Mouse (Mus musculus) frontal cortex, adult 2 months (tissue): ENCODE results near the gene Pcolce2. TPM values are rescaled to one million over a fixed set of nuclear protein-coding genes. Genes with fewer than 3 reads are reported as not detected.

Source experiments
- DNase-seq, 2 experiments: peaks; one replicate each; pipeline ENCODE4 v3.0.0; 2022; ENCODE audit warnings: low spot score in 1 of 2; ENCODE audit errors: extremely low spot score in 1 of 2
- polyA plus RNA-seq: library from polyadenylated mRNA; depleted of rRNA; stranded (reverse); fragments of >200 nt; gene quantifications from 2 replicates; pipeline ENCODE4 v1.2.3, GENCODE M21; 2012; rRNA removed

Pcolce2 gene
- polyA plus RNA-seq, 1 experiment: 0.86 TPM

- peak in 1 of 2 experiments; percentile 69 for DNase-seq
Measured at GRCm38 (mm10) chr9:95697808-95698207, 60.4 kb downstream of the Pcolce2 start.

- DNase-seq: no peak
Measured at GRCm38 (mm10) chr9:95699273-95699672, 61.9 kb downstream of the Pcolce2 start.

GRCm38 (mm10) chr9:95704078-95704477, 66.7 kb downstream of the Pcolce2 start:
- peak in 1 of 2 experiments; percentile 37 for DNase-seq

- DNase-seq: no peak
Measured at GRCm38 (mm10) chr9:95705371-95705770, 68.0 kb downstream of the Pcolce2 start.

DNA sequence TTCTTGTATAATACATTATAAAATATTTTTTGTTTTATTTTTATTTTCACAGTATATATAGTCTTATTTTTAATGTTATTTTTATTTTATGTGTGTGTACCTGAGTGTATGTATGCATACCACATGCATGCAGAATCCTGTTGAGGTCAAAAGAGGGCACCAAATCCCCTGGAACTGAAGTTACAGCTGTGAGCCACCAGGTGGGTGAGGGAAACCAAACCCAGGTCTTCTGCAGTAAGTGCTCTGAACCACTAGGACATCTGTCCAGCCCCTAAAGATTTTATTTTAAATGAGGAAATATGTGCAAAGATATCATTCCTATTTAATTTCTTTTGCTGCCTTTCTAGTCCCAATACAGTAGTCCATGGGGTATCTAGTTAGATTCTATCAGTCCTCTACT, 71.5 kb downstream of the Pcolce2 start:
- no peak for DNase-seq

GRCm38 (mm10) chr9:95712574-95712973, 75.2 kb downstream of the Pcolce2 start:
- DNase-seq: no peak

DNA sequence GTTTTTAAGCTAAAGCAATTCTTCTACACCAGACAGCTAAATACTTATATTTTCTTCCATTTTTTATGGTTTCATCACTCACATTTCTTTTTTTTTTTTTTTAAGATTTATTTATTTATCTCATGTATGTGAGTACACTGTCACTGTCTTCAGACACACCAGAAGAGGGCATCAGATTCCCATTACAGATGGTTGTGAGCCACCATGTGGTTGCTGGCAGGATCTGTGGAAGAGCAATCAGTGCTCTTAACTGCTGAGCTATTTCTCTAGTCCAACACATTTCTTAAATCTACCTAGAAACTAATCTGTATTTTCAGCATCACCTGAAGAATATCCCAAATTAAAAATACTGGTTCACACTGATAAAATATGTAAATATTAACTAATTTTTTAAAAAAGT, 98.8 kb downstream of the Pcolce2 start:
- no peak for DNase-seq

GRCm38 (mm10) chr9:95744845-95745613, 107.6 kb downstream of the Pcolce2 start:
- DNase-seq: no peak

GRCm38 (mm10) chr9:95747298-95747697, 109.9 kb downstream of the Pcolce2 start:
- DNase-seq: no peak

Other genes with a start within 250 kb of the Pcolce2 start
- 34.5 and 41.6 TPM in 2 replicates for gene Chst2, start 230.9 kb upstream of the Pcolce2 start, polyA plus RNA-seq
- 27.0 and 28.6 TPM in 2 replicates for gene U2surp, start 125.6 kb upstream of the Pcolce2 start, polyA plus RNA-seq
- gene Paqr9, start 77.9 kb upstream of the Pcolce2 start, polyA plus RNA-seq: 14.7 and 14.9 TPM in 2 replicates
- gene Trpc1, start 112.8 kb downstream of the Pcolce2 start, polyA plus RNA-seq: 19.4 and 22.4 TPM in 2 replicates
- gene Pls1, start 207.7 kb downstream of the Pcolce2 start, polyA plus RNA-seq: 4.7 and 6.1 TPM in 2 replicates
- gene Atr, start 220.0 kb downstream of the Pcolce2 start, polyA plus RNA-seq: 6.8 and 8.3 TPM in 2 replicates